Mouse (Mus musculus) left cerebral cortex, adult 6 months (tissue): ENCODE measurements around the gene Olfm4. TPM values are rescaled to one million over a fixed set of nuclear protein-coding genes. Genes with fewer than 3 reads are reported as not detected.

Source experiments
- long read RNA-seq, 2 experiments: library from polyadenylated mRNA; unstranded; transcript quantifications; one replicate each; pipeline ENCODE4 v2.0.0; 2019 to 2020
- polyA plus RNA-seq: library from polyadenylated mRNA; unstranded; fragments of <200 nt; fragmentation: Nextera tagmentation; gene quantifications from 2 replicates; pipeline ENCODE4 v1.2.3, GENCODE M21; 2021

The Olfm4 gene
- 0.20 and 0.23 TPM in 2 replicates for polyA plus RNA-seq
- long read RNA-seq, experiment 1, partial matches to known transcripts: 0 of 1 reads
- long read RNA-seq, experiment 1, other reads (novel, unspliced or antisense): 1 of 1 reads
- long read RNA-seq, experiment 2, partial matches to known transcripts: 0 of 2 reads
- long read RNA-seq, experiment 2, other reads (novel, unspliced or antisense): 2 of 2 reads

GRCm38 (mm10) chr14:79983781-79984180 is at the start of gene Olfm4:
TSS of gene Olfm4 (plus strand) at chr14:79984081.

Other genes starting within 250 kb of the Olfm4 start
- 6.9 and 8.9 TPM in 2 replicates for gene Pcdh8, start 212.8 kb upstream of the Olfm4 start, polyA plus RNA-seq